Mouse (Mus musculus): ENCODE data around the gene Slc16a14. TPM values are rescaled to one million over a fixed set of nuclear protein-coding genes. Genes with fewer than 3 reads are reported as not detected.
A peak's percentile ranks its signal among the peaks of the same experiment; 100 is the strongest.

Gene Slc16a14
- polyA plus RNA-seq, 1 experiment from 2014 or later: 17.2 TPM

GRCm38 (mm10) chr1:84923432-84923831 lies 11.5 kb downstream of the Slc16a14 start:
- no peak for ATAC-seq
- H3K9ac ChIP-seq (ENCODE audit: low read depth, low read length): no peak overlapping the region

DNA sequence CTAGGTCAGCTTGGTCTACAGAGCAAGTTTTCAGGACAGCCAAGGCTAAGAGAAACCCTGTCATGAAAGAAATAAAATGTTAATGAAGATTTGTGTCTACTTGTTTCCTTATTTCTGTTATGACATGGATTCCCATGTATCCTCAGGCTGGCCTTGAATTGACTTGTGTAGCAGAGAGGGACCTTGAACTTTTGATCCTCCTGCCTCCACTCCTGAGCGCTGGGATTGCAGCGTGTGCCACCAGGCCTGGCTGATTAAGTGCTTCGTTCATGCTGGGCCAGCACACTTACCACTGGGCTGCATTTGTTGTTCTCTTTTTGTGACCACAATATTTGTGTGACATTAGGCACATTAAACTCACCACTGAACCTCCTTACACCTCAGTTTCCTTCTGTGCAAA lies 16.1 kb downstream of the Slc16a14 start:
- H3K27ac ChIP-seq (ENCODE audit: low read length): no peak overlapping the region
- no peak overlapping the region for H3K9ac ChIP-seq (ENCODE audit: low read depth, low read length)
- no peak overlapping the region for H3K4me2 ChIP-seq (ENCODE audit: low read length)
- 93% methylated on average over 3 of the region's 3 CpGs for WGBS
- no peak for ATAC-seq
- no peaks in the 10 kb centered on the region for H3K4me1 ChIP-seq (ENCODE audit: control insufficient read depth, insufficient read depth, low read length)
- no peak overlapping the region for H3K4me3 ChIP-seq (ENCODE audit: low read depth, low read length)
- no peaks in the 10 kb centered on the region for H3K9me3 ChIP-seq (replicated peaks; ENCODE audit: control insufficient read depth, low read length, poor library complexity, severe bottlenecking)
- no peaks in the 10 kb centered on the region for H3K27me3 ChIP-seq (ENCODE audit: control insufficient read depth, insufficient read depth, low read depth, low read length)
- 0 out of 2 replicates have a peak, but pooled peaks cover 5% of the 10 kb centered on the region for H3K36me3 ChIP-seq (ENCODE audit: control insufficient read depth, insufficient read depth, low read length)

More at GRCm38 (mm10) chr1:84923432-84923831, 11.5 kb downstream of the Slc16a14 start:
- 83% methylated on average over 2 of the region's 2 CpGs for WGBS
- H3K9me3 ChIP-seq (replicated peaks; ENCODE audit: control insufficient read depth, low read length, poor library complexity, severe bottlenecking): no peaks in the 10 kb centered on the region
- H3K4me3 ChIP-seq (ENCODE audit: low read depth, low read length): no peak overlapping the region
- no peaks in the 10 kb centered on the region for H3K4me1 ChIP-seq (ENCODE audit: control insufficient read depth, insufficient read depth, low read length)
- peaks cover 11% of the 10 kb centered on the region; the same call in 1 of the 2 replicates for H3K36me3 ChIP-seq (ENCODE audit: control insufficient read depth, insufficient read depth, low read length)
- H3K27me3 ChIP-seq (ENCODE audit: control insufficient read depth, insufficient read depth, low read depth, low read length): no peaks in the 10 kb centered on the region
- H3K4me2 ChIP-seq (ENCODE audit: low read length): no peak overlapping the region
- no peak overlapping the region for H3K27ac ChIP-seq (ENCODE audit: low read length)

DNA sequence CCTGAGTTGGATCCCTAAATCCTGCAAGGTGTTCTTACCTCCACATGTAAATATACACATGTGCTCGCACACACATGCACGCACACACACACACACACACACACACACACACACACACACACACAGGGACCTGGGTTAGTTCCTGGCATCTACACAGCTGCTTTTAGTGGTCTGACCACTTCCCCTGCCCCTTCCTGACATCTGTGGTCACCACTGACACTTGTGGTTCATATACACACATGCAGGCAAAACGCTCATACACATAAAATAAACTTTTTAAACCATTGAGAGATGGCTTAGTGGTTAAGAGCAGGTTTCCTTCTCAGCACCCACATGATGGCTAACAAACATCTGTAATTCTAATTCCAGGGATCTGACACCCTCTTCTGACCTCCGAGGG lies 19.9 kb downstream of the Slc16a14 start:
- H3K4me2 ChIP-seq (ENCODE audit: low read length): no peak overlapping the region
- ATAC-seq: no peak
- H3K9me3 ChIP-seq (replicated peaks; ENCODE audit: control insufficient read depth, low read length, poor library complexity, severe bottlenecking): no peaks in the 10 kb centered on the region
- H3K4me1 ChIP-seq (ENCODE audit: control insufficient read depth, insufficient read depth, low read length): no peaks in the 10 kb centered on the region
- H3K4me3 ChIP-seq (ENCODE audit: low read depth, low read length): no peak overlapping the region
- H3K27ac ChIP-seq (ENCODE audit: low read length): no peak overlapping the region
- H3K36me3 ChIP-seq (ENCODE audit: control insufficient read depth, insufficient read depth, low read length): peaks cover 22% of the 10 kb centered on the region
- H3K27me3 ChIP-seq (ENCODE audit: control insufficient read depth, insufficient read depth, low read depth, low read length): no peaks in the 10 kb centered on the region
- H3K9ac ChIP-seq (ENCODE audit: low read depth, low read length): no peak overlapping the region
- WGBS: 92% methylated on average over 4 of the region's 4 CpGs

GRCm38 (mm10) chr1:84912571-84912970 lies 22.4 kb downstream of the Slc16a14 start:
- Histone ChIP-seq H3K27ac (ENCODE audit: low read length) (no peak overlapping the region), H3K36me3 (ENCODE audit: control insufficient read depth, insufficient read depth, low read length) (peaks cover 17% of the 10 kb centered on the region), H3K9me3 (replicated peaks; ENCODE audit: control insufficient read depth, low read length, poor library complexity, severe bottlenecking) (no peaks in the 10 kb centered on the region), H3K4me2 (ENCODE audit: low read length) (no peak overlapping the region), H3K4me1 (ENCODE audit: control insufficient read depth, insufficient read depth, low read length) (no peaks in the 10 kb centered on the region), H3K9ac (ENCODE audit: low read depth, low read length) (no peak overlapping the region), H3K4me3 (ENCODE audit: low read depth, low read length) (no peak overlapping the region), H3K27me3 (ENCODE audit: control insufficient read depth, insufficient read depth, low read depth, low read length) (no peaks in the 10 kb centered on the region)
- no peak for ATAC-seq
- WGBS: 98% methylated on average over 11 of the region's 11 CpGs

DNA sequence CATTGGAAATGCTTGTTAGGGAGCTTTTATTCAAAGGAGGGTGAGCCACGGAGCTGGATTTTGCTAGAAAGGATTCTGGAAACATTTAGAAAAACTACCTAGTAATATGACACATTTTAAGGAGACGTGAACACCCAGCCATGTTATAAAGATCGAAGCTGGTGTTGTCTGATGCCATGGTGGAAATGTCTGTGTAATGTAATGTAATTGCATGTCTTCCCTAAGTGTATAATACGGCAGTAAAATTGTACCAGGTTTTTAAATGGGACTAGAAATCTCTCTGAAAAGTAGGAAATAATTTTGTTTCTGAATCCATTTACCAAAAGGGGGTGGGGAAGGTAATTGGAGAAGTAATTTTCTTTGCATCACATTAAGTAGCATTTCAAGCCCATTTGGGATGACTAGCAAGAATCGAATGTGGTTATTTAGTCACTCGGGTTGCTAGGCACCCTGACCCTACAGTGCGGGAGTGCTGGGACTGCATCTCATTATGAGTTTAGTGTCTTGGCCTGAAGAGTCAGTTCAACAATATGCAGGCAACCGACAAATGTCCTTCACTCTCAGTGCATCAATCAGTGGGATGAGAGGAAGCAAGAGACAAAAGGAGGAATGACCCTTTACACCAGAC lies 24.6 kb downstream of the Slc16a14 start:
- Histone ChIP-seq H3K27ac (ENCODE audit: low read length) (no peak overlapping the region), H3K4me2 (ENCODE audit: low read length) (no peak overlapping the region), H3K36me3 (ENCODE audit: control insufficient read depth, insufficient read depth, low read length) (peaks cover 20% of the 10 kb centered on the region), H3K27me3 (ENCODE audit: control insufficient read depth, insufficient read depth, low read depth, low read length) (no peaks in the 10 kb centered on the region), H3K9ac (ENCODE audit: low read depth, low read length) (no peak overlapping the region), H3K4me3 (ENCODE audit: low read depth, low read length) (no peak overlapping the region), H3K4me1 (ENCODE audit: control insufficient read depth, insufficient read depth, low read length) (no peaks in the 10 kb centered on the region), H3K9me3 (replicated peaks; ENCODE audit: control insufficient read depth, low read length, poor library complexity, severe bottlenecking) (no peaks in the 10 kb centered on the region)
- WGBS: 42% methylated on average over 8 of the region's 8 CpGs
- peak; percentile 75 for ATAC-seq

DNA sequence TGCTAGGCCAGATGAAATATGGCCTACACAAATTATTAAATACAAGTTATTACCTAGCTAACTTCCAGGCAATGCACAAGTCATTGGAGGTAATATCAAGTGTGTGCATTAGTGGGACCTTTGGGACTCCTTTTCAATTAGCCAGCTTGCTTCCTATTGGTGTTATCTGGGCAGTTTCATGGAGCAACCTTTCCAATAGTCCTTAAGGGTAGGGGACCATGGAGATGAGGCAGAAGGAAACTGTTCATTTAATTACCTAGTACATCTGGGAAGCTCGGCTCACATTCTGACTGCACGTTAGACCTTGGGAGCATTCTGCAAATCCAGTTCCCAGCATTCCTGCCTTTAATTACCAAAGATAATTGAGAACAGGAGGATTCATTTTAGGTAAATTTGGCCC lies 30.5 kb downstream of the Slc16a14 start:
- 83% methylated on average over 2 of the region's 2 CpGs for WGBS
- peaks cover 8% of the 10 kb centered on the region for H3K36me3 ChIP-seq (ENCODE audit: control insufficient read depth, insufficient read depth, low read length)
- no peak overlapping the region for H3K4me3 ChIP-seq (ENCODE audit: low read depth, low read length)
- no peaks in the 10 kb centered on the region for H3K9me3 ChIP-seq (replicated peaks; ENCODE audit: control insufficient read depth, low read length, poor library complexity, severe bottlenecking)
- no peak for ATAC-seq
- H3K27ac ChIP-seq (ENCODE audit: low read length): no peak overlapping the region
- no peaks in the 10 kb centered on the region for H3K4me1 ChIP-seq (ENCODE audit: control insufficient read depth, insufficient read depth, low read length)
- no peaks in the 10 kb centered on the region for H3K27me3 ChIP-seq (ENCODE audit: control insufficient read depth, insufficient read depth, low read depth, low read length)
- H3K4me2 ChIP-seq (ENCODE audit: low read length): no peak overlapping the region
- no peak overlapping the region for H3K9ac ChIP-seq (ENCODE audit: low read depth, low read length)

GRCm38 (mm10) chr1:84899156-84899555 lies 35.8 kb downstream of the Slc16a14 start:
- Histone ChIP-seq H3K9ac (ENCODE audit: low read depth, low read length) (no peak overlapping the region), H3K4me2 (ENCODE audit: low read length) (no peak overlapping the region), H3K4me1 (ENCODE audit: control insufficient read depth, insufficient read depth, low read length) (no peaks in the 10 kb centered on the region), H3K4me3 (ENCODE audit: low read depth, low read length) (no peak overlapping the region), H3K27me3 (ENCODE audit: control insufficient read depth, insufficient read depth, low read depth, low read length) (no peaks in the 10 kb centered on the region), H3K36me3 (ENCODE audit: control insufficient read depth, insufficient read depth, low read length) (peaks cover 5% of the 10 kb centered on the region; the same call in 1 of the 2 replicates), H3K9me3 (replicated peaks; ENCODE audit: control insufficient read depth, low read length, poor library complexity, severe bottlenecking) (no peaks in the 10 kb centered on the region), H3K27ac (ENCODE audit: low read length) (no peak overlapping the region)
- ATAC-seq: no peak
- WGBS: 93% methylated on average over 6 of the region's 6 CpGs

GRCm38 (mm10) chr1:84897364-84897763 lies 37.6 kb downstream of the Slc16a14 start:
- ATAC-seq: no peak
- no peak overlapping the region for H3K9ac ChIP-seq (ENCODE audit: low read depth, low read length)
- WGBS: 89% methylated on average over 6 of the region's 6 CpGs

DNA sequence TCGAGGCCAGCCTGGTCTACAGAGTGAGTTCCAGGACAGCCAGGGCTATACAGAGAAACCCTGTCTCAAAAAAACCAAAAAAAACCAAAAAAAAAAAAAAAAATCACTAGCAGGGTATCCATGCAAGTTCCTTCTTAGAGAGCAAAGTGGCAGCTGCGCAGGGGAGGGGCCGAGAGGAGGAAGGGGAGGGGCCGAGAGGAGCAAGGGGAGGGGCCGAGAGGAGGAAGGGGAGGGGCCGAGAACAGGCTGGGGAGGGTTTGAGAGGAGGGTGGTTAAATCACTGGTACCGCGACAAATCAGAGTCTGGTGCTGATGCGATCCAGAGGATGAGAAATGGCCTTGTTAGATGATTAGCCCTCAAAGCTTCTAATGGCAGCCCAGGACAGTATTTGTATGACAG lies 43.2 kb downstream of the Slc16a14 start:
- Histone ChIP-seq H3K9ac (ENCODE audit: low read depth, low read length) (no peak overlapping the region), H3K27me3 (ENCODE audit: control insufficient read depth, insufficient read depth, low read depth, low read length) (no peaks in the 10 kb centered on the region), H3K4me2 (ENCODE audit: low read length) (no peak overlapping the region), H3K27ac (ENCODE audit: low read length) (no peak overlapping the region), H3K4me1 (ENCODE audit: control insufficient read depth, insufficient read depth, low read length) (peaks cover 12% of the 10 kb centered on the region), H3K4me3 (ENCODE audit: low read depth, low read length) (no peak overlapping the region), H3K9me3 (replicated peaks; ENCODE audit: control insufficient read depth, low read length, poor library complexity, severe bottlenecking) (no peaks in the 10 kb centered on the region), H3K36me3 (ENCODE audit: control insufficient read depth, insufficient read depth, low read length) (no peaks in the 10 kb centered on the region)
- no peak for ATAC-seq
- 91% methylated on average over 8 of the region's 9 CpGs for WGBS

More at GRCm38 (mm10) chr1:84897364-84897763, 37.6 kb downstream of the Slc16a14 start:
- Histone ChIP-seq H3K4me2 (ENCODE audit: low read length) (no peak overlapping the region), H3K9me3 (replicated peaks; ENCODE audit: control insufficient read depth, low read length, poor library complexity, severe bottlenecking) (no peaks in the 10 kb centered on the region), H3K4me3 (ENCODE audit: low read depth, low read length) (no peak overlapping the region), H3K27me3 (ENCODE audit: control insufficient read depth, insufficient read depth, low read depth, low read length) (no peaks in the 10 kb centered on the region), H3K4me1 (ENCODE audit: control insufficient read depth, insufficient read depth, low read length) (no peaks in the 10 kb centered on the region), H3K36me3 (ENCODE audit: control insufficient read depth, insufficient read depth, low read length) (0 out of 2 replicates have a peak, but pooled peaks cover 3% of the 10 kb centered on the region), H3K27ac (ENCODE audit: low read length) (no peak overlapping the region)
